Mouse (Mus musculus) frontal cortex, postnatal 14 days (tissue): ENCODE measurements at regions not wholly inside any gene's neighbourhood (a gene's known extent, or its start where the extent isn't known, plus 50 kb on each side); places are given as distances from the start of the nearest gene placed in this dataset.

ENCODE experiments used
- DNase-seq, 2 experiments: peaks; one replicate each; pipeline ENCODE4 v3.0.0; 2022; ENCODE audit warnings: low spot score in 2 of 2

- DNase-seq, result no peak
Observed at GRCm38 (mm10) chr2:18445809-18446208, 53.2 kb upstream of the Dnajc1 start.
